Mouse (Mus musculus): Measurements from ENCODE around the gene Ormdl3. TPM values are rescaled to one million over a fixed set of nuclear protein-coding genes. Genes with fewer than 3 reads are reported as not detected.
A peak's percentile ranks its signal among the peaks of the same experiment; 100 is the strongest.
"Not testable (repeated sequence)": the region's sequence is repeated elsewhere in the genome, so short reads cannot be mapped to it uniquely, and the experiment has no call there.

Ormdl3 gene
- polyA plus RNA-seq, 1 experiment from 2014 or later: 62.9 TPM

- not testable (repeated sequence) for H3K9ac ChIP-seq (ENCODE audit: low read depth, low read length); ATAC-seq; H3K4me1 ChIP-seq (ENCODE audit: control insufficient read depth, insufficient read depth, low read length); H3K27ac ChIP-seq (ENCODE audit: low read length); H3K4me3 ChIP-seq (ENCODE audit: low read length); H3K4me2 ChIP-seq (ENCODE audit: low read depth, low read length); H3K36me3 ChIP-seq (ENCODE audit: control insufficient read depth, insufficient read depth, low read length); H3K9me3 ChIP-seq (ENCODE audit: control insufficient read depth, low read length); H3K27me3 ChIP-seq (replicated peaks; ENCODE audit: control insufficient read depth, insufficient read depth, low read length)
- WGBS: 65% methylated on average over 6 of the region's 6 CpGs
Measured at GRCm38 (mm10) chr11:98604911-98605310, 17.7 kb upstream of the Ormdl3 start.

- Histone ChIP-seq H3K9ac (ENCODE audit: low read depth, low read length) (no peak overlapping the region), H3K36me3 (ENCODE audit: control insufficient read depth, insufficient read depth, low read length) (no peaks in the 10 kb centered on the region), H3K4me3 (ENCODE audit: low read length) (no peak overlapping the region), H3K27ac (ENCODE audit: low read length) (no peak overlapping the region), H3K9me3 (ENCODE audit: control insufficient read depth, low read length) (no peaks in the 10 kb centered on the region), H3K4me2 (ENCODE audit: low read depth, low read length) (no peak overlapping the region), H3K4me1 (ENCODE audit: control insufficient read depth, insufficient read depth, low read length) (peaks cover 6% of the 10 kb centered on the region; the same call in 1 of the 2 replicates), H3K27me3 (replicated peaks; ENCODE audit: control insufficient read depth, insufficient read depth, low read length) (peaks cover 6% of the 10 kb centered on the region; the same call in 1 of the 2 replicates)
- no peak for ATAC-seq
- WGBS: 89% methylated on average over 2 of the region's 2 CpGs
Measured at GRCm38 (mm10) chr11:98603953-98604352, 16.8 kb upstream of the Ormdl3 start.

- Histone ChIP-seq H3K4me1 (ENCODE audit: control insufficient read depth, insufficient read depth, low read length) (peaks cover 6% of the 10 kb centered on the region; the same call in 1 of the 2 replicates), H3K9ac (ENCODE audit: low read depth, low read length) (peak overlapping the region; percentile 49; the same call in 1 of the 2 replicates), H3K27ac (ENCODE audit: low read length) (no peak overlapping the region), H3K4me3 (ENCODE audit: low read length) (peak overlapping the region; percentile 50), H3K9me3 (ENCODE audit: control insufficient read depth, low read length) (no peaks in the 10 kb centered on the region), H3K36me3 (ENCODE audit: control insufficient read depth, insufficient read depth, low read length) (no peaks in the 10 kb centered on the region), H3K27me3 (replicated peaks; ENCODE audit: control insufficient read depth, insufficient read depth, low read length) (peaks cover 10% of the 10 kb centered on the region; the same call in 1 of the 2 replicates), H3K4me2 (ENCODE audit: low read depth, low read length) (peak overlapping the region; percentile 67)
- under 1% methylated on average over 20 of the region's 20 CpGs for WGBS
- peak; percentile 73 for ATAC-seq
Measured at GRCm38 (mm10) chr11:98602090-98602690, 15.0 kb upstream of the Ormdl3 start.

GRCm38 (mm10) chr11:98599291-98599690 lies 12.1 kb upstream of the Ormdl3 start:
- no peaks in the 10 kb centered on the region for H3K9me3 ChIP-seq (ENCODE audit: control insufficient read depth, low read length)
- no peak overlapping the region for H3K4me3 ChIP-seq (ENCODE audit: low read length)
- WGBS: 41% methylated on average over 18 of the region's 18 CpGs
- no peak overlapping the region for H3K27ac ChIP-seq (ENCODE audit: low read length)
- H3K27me3 ChIP-seq (replicated peaks; ENCODE audit: control insufficient read depth, insufficient read depth, low read length): peaks cover 10% of the 10 kb centered on the region; the same call in 1 of the 2 replicates
- no peak overlapping the region for H3K4me2 ChIP-seq (ENCODE audit: low read depth, low read length)
- no peak overlapping the region for H3K9ac ChIP-seq (ENCODE audit: low read depth, low read length)
- H3K36me3 ChIP-seq (ENCODE audit: control insufficient read depth, insufficient read depth, low read length): no peaks in the 10 kb centered on the region
- peaks cover 6% of the 10 kb centered on the region; the same call in 1 of the 2 replicates for H3K4me1 ChIP-seq (ENCODE audit: control insufficient read depth, insufficient read depth, low read length)
- ATAC-seq: no peak

DNA sequence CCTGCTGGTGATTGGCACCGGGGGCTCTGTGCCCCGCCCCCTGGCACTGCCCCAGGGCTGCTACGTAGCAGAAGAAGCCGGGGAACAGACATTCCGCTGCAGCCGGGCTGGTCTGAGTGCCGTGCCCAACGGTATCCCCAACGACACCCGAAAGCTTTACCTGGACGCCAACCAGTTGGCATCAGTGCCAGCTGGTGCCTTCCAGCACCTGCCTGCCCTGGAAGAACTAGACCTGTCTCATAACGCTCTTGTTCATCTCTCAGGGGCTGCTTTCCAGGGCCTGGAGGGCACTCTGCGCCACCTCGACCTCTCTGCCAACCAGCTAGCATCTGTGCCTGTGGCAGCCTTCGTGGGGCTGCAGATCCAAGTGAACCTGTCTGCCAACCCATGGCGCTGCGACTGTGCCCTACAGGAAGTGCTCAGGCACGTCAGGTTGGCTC lies 11.7 kb upstream of the Ormdl3 start:
- Histone ChIP-seq H3K27me3 (replicated peaks; ENCODE audit: control insufficient read depth, insufficient read depth, low read length) (peaks cover 10% of the 10 kb centered on the region; the same call in 1 of the 2 replicates), H3K9ac (ENCODE audit: low read depth, low read length) (no peak overlapping the region), H3K4me2 (ENCODE audit: low read depth, low read length) (no peak overlapping the region), H3K4me3 (ENCODE audit: low read length) (no peak overlapping the region), H3K36me3 (ENCODE audit: control insufficient read depth, insufficient read depth, low read length) (no peaks in the 10 kb centered on the region), H3K27ac (ENCODE audit: low read length) (no peak overlapping the region), H3K4me1 (ENCODE audit: control insufficient read depth, insufficient read depth, low read length) (peaks cover 6% of the 10 kb centered on the region; the same call in 1 of the 2 replicates), H3K9me3 (ENCODE audit: control insufficient read depth, low read length) (no peaks in the 10 kb centered on the region)
- no peak for ATAC-seq
- WGBS: 63% methylated on average over 18 of the region's 18 CpGs

- Histone ChIP-seq H3K4me1 (ENCODE audit: control insufficient read depth, insufficient read depth, low read length) (peaks cover 6% of the 10 kb centered on the region; the same call in 1 of the 2 replicates), H3K4me2 (ENCODE audit: low read depth, low read length) (no peak within 1 kb of the TSS), H3K36me3 (ENCODE audit: control insufficient read depth, insufficient read depth, low read length) (no peaks in the 10 kb centered on the region), H3K27ac (ENCODE audit: low read length) (no peak within 1 kb of the TSS), H3K4me3 (ENCODE audit: low read length) (no peak within 1 kb of the TSS), H3K27me3 (replicated peaks; ENCODE audit: control insufficient read depth, insufficient read depth, low read length) (peaks cover 10% of the 10 kb centered on the region; the same call in 1 of the 2 replicates), H3K9me3 (ENCODE audit: control insufficient read depth, low read length) (no peaks in the 10 kb centered on the region), H3K9ac (ENCODE audit: low read depth, low read length) (no peak within 1 kb of the TSS)
- WGBS: 73% methylated on average over 8 of the region's 8 CpGs
- no peak for ATAC-seq
Measured at GRCm38 (mm10) chr11:98597991-98598390, 10.8 kb upstream of the Ormdl3 start, which contains the start of gene Lrrc3c. Lrrc3c (plus strand) TSS chr11:98598291.

GRCm38 (mm10) chr11:98597363-98597762 lies 10.2 kb upstream of the Ormdl3 start:
- Histone ChIP-seq H3K9me3 (ENCODE audit: control insufficient read depth, low read length) (no peaks in the 10 kb centered on the region), H3K4me1 (ENCODE audit: control insufficient read depth, insufficient read depth, low read length) (peaks cover 6% of the 10 kb centered on the region; the same call in 1 of the 2 replicates), H3K27me3 (replicated peaks; ENCODE audit: control insufficient read depth, insufficient read depth, low read length) (peaks cover 10% of the 10 kb centered on the region; the same call in 1 of the 2 replicates), H3K36me3 (ENCODE audit: control insufficient read depth, insufficient read depth, low read length) (no peaks in the 10 kb centered on the region), H3K9ac (ENCODE audit: low read depth, low read length) (no peak overlapping the region), H3K4me2 (ENCODE audit: low read depth, low read length) (no peak overlapping the region), H3K27ac (ENCODE audit: low read length) (no peak overlapping the region), H3K4me3 (ENCODE audit: low read length) (no peak overlapping the region)
- ATAC-seq: no peak
- 38% methylated on average over 6 of the region's 6 CpGs for WGBS

GRCm38 (mm10) chr11:98595955-98596354 lies 8.8 kb upstream of the Ormdl3 start:
- WGBS: 69% methylated on average over 3 of the region's 3 CpGs
- no peak overlapping the region for H3K4me2 ChIP-seq (ENCODE audit: low read depth, low read length)
- H3K4me1 ChIP-seq (ENCODE audit: control insufficient read depth, insufficient read depth, low read length): no peaks in the 10 kb centered on the region
- H3K36me3 ChIP-seq (ENCODE audit: control insufficient read depth, insufficient read depth, low read length): no peaks in the 10 kb centered on the region
- ATAC-seq: no peak
- peaks cover 10% of the 10 kb centered on the region; the same call in 1 of the 2 replicates for H3K27me3 ChIP-seq (replicated peaks; ENCODE audit: control insufficient read depth, insufficient read depth, low read length)
- no peak overlapping the region for H3K4me3 ChIP-seq (ENCODE audit: low read length)
- no peak overlapping the region for H3K9ac ChIP-seq (ENCODE audit: low read depth, low read length)
- no peak overlapping the region for H3K27ac ChIP-seq (ENCODE audit: low read length)
- no peaks in the 10 kb centered on the region for H3K9me3 ChIP-seq (ENCODE audit: control insufficient read depth, low read length)

- Histone ChIP-seq H3K36me3 (ENCODE audit: control insufficient read depth, insufficient read depth, low read length) (no peaks in the 10 kb centered on the region), H3K9ac (ENCODE audit: low read depth, low read length) (no peak overlapping the region), H3K27me3 (replicated peaks; ENCODE audit: control insufficient read depth, insufficient read depth, low read length) (peaks cover 7% of the 10 kb centered on the region; the same call in 1 of the 2 replicates), H3K4me3 (ENCODE audit: low read length) (no peak overlapping the region), H3K27ac (ENCODE audit: low read length) (no peak overlapping the region), H3K9me3 (ENCODE audit: control insufficient read depth, low read length) (no peaks in the 10 kb centered on the region), H3K4me1 (ENCODE audit: control insufficient read depth, insufficient read depth, low read length) (no peaks in the 10 kb centered on the region; the same call in 1 of the 2 replicates), H3K4me2 (ENCODE audit: low read depth, low read length) (no peak overlapping the region)
- WGBS: 77% methylated on average over 10 of the region's 10 CpGs
- no peak for ATAC-seq
Measured at GRCm38 (mm10) chr11:98595473-98595872, 8.3 kb upstream of the Ormdl3 start.
